Mouse (Mus musculus) embryo, embryonic 10.5 days (tissue): Measurements from ENCODE around the gene Cbfa2t3.
A peak's percentile ranks its signal among the peaks of the same experiment; 100 is the strongest.

Experiments used
- DNase-seq: peaks from one replicate; pipeline ENCODE4 v3.0.0-alpha.2; 2015; ENCODE audit warnings: low spot score

The Cbfa2t3 gene

GRCm38 (mm10) chr8:122606810-122607209 lies 92.1 kb downstream of the Cbfa2t3 start:
- no peak for DNase-seq

GRCm38 (mm10) chr8:122605367-122605766 lies 93.5 kb downstream of the Cbfa2t3 start:
- no peak for DNase-seq

- no peak for DNase-seq
Measured at GRCm38 (mm10) chr8:122604640-122605039, 94.3 kb downstream of the Cbfa2t3 start.

- no peak for DNase-seq
Measured at GRCm38 (mm10) chr8:122600666-122601065, 98.2 kb downstream of the Cbfa2t3 start.

GRCm38 (mm10) chr8:122596031-122596430 lies 102.9 kb downstream of the Cbfa2t3 start:
- no peak for DNase-seq

GRCm38 (mm10) chr8:122593783-122594507 lies 105.0 kb downstream of the Cbfa2t3 start:
- no peak for DNase-seq

- DNase-seq: no peak
Measured at GRCm38 (mm10) chr8:122593240-122593639, 105.7 kb downstream of the Cbfa2t3 start.

- DNase-seq: no peak
Measured at GRCm38 (mm10) chr8:122586749-122587148, 112.2 kb downstream of the Cbfa2t3 start.

- DNase-seq: no peak
Measured at GRCm38 (mm10) chr8:122586171-122586570, 112.7 kb downstream of the Cbfa2t3 start.

- DNase-seq: no peak
Measured at GRCm38 (mm10) chr8:122585411-122585891, 113.5 kb downstream of the Cbfa2t3 start.

GRCm38 (mm10) chr8:122584981-122585380 lies 113.9 kb downstream of the Cbfa2t3 start:
- no peak for DNase-seq

- no peak for DNase-seq
Measured at GRCm38 (mm10) chr8:122580926-122581325, 118.0 kb downstream of the Cbfa2t3 start.

GRCm38 (mm10) chr8:122579196-122579595 lies 119.7 kb downstream of the Cbfa2t3 start:
- no peak for DNase-seq

- no peak for DNase-seq
Measured at GRCm38 (mm10) chr8:122577116-122577515, 121.8 kb downstream of the Cbfa2t3 start.

GRCm38 (mm10) chr8:122576648-122577022 lies 122.3 kb downstream of the Cbfa2t3 start, which contains the start of gene Aprt:
Gene Aprt (minus strand): TSS chr8:122576909.
- DNase-seq: peak; percentile 98

GRCm38 (mm10) chr8:122575735-122576647 lies 122.9 kb downstream of the Cbfa2t3 start:
- no peak for DNase-seq

GRCm38 (mm10) chr8:122575286-122575685 lies 123.6 kb downstream of the Cbfa2t3 start:
- DNase-seq: no peak
